ENCODE assay signal across 22 mouse cellular contexts in genomic region chr2:144108376-144108775, GRCm38 (mm10).
DNase-seq lines count a peak whose midpoint lies in the region; ATAC-seq and TF ChIP-seq lines count a peak whose summit lies in the region.
"Had no signal": no experiment of that assay in that cellular context is flagged by ENCODE, and none has a peak within 500 bp of the region (broad histone marks: within the 10 kb centered on the region; RNA-seq: fewer than 3 reads in every experiment).

No protein-coding gene starts in this region.

- peaks cover 17% of the 10 kb centered on the region; the same call in 1 of the 2 replicates for H3K27me3 ChIP-seq in heart, embryonic 14.5 days (ENCODE audit: control insufficient read depth, insufficient read depth, low read length)
- no peaks in the 10 kb centered on the region for H3K27me3 ChIP-seq in thymus, adult 2 months (ENCODE audit: control insufficient read depth, insufficient read depth, low read length)
- H3K27me3 ChIP-seq: embryonic facial prominence, embryonic 13.5 days; limb, embryonic 12.5 days; liver, embryonic 13.5 days; lung, embryonic 15.5 days; stomach, embryonic 15.5 days had no signal

- intact Hi-C loops in heart, postnatal 36 days (cut with DNase I): no loop called here
- intact Hi-C loops in left cerebral cortex, postnatal 14 days (cut with DNase I): no loop called here

- no peak overlapping the region for H3K4me2 ChIP-seq in heart, embryonic 14.5 days (ENCODE audit: low read length)
- H3K4me2 ChIP-seq: embryonic facial prominence, embryonic 13.5 days; hindbrain, embryonic 14.5 days; limb, embryonic 12.5 days; liver, embryonic 13.5 days; lung, embryonic 15.5 days; stomach, embryonic 15.5 days had no signal

- peak overlapping the region; percentile 38 to 43; a peak in 2 of 4 replicates for H3K27ac ChIP-seq in heart, embryonic 14.5 days (replicated peaks in 1 of 2; ENCODE audit: control insufficient read depth in 1 of 2, insufficient read depth in 1 of 2, low read depth in 2 of 2, low read length in 2 of 2)
- no peak overlapping the region for H3K27ac ChIP-seq in thymus, adult 2 months (ENCODE audit: control insufficient read depth, insufficient read depth, low read length)
- H3K27ac ChIP-seq: embryonic facial prominence, embryonic 13.5 days; hindbrain, embryonic 14.5 days; kidney, postnatal 0 days; layer of hippocampus, adult 2 months; limb, embryonic 12.5 days; liver, embryonic 13.5 days; lung, embryonic 15.5 days; stomach, embryonic 15.5 days had no signal

- no peak overlapping the region for H3K4me3 ChIP-seq in heart, embryonic 14.5 days (ENCODE audit: control insufficient read depth in 1 of 2, insufficient read depth in 1 of 2, low read depth in 1 of 2, low read length in 2 of 2)
- H3K4me3 ChIP-seq in thymus, adult 2 months (ENCODE audit: control insufficient read depth, insufficient read depth, low read length): no peak overlapping the region
- H3K4me3 ChIP-seq: embryonic facial prominence, embryonic 13.5 days; layer of hippocampus, adult 2 months; limb, embryonic 12.5 days; liver, embryonic 13.5 days; lung, embryonic 15.5 days; myocyte; stomach, embryonic 15.5 days had no signal

- peaks cover 16 to 19% of the 10 kb centered on the region in 2 experiments; a peak in 3 of 4 replicates for H3K4me1 ChIP-seq in heart, embryonic 14.5 days (ENCODE audit: control insufficient read depth in 2 of 2, insufficient read depth in 2 of 2, low read length in 2 of 2)
- no peaks in the 10 kb centered on the region for H3K4me1 ChIP-seq in thymus, adult 2 months (replicated peaks; ENCODE audit: control insufficient read depth, insufficient read depth, low read length)
- H3K4me1 ChIP-seq: limb, embryonic 12.5 days; liver, embryonic 13.5 days; lung, embryonic 15.5 days; stomach, embryonic 15.5 days had no signal

- ATAC-seq in heart, embryonic 14.5 days (ENCODE audit: insufficient number of reproducible peaks, insufficient read depth, low FRiP score, low read depth): no peak

- no peak for TF ChIP-seq POLR2A in thymus, adult 2 months (IDR thresholded peaks at IDR 0.05; ENCODE audit: control insufficient read depth, extremely low read depth, insufficient read depth, low read length, poor library complexity)

- DNase-seq in adrenal gland, adult (ENCODE audit: inconsistent age in 2 of 2, low spot score in 1 of 2): peak; percentile 22 to 49
- DNase-seq in adrenal gland, adult 8-10 months: no peak
- no peak for DNase-seq in heart, postnatal 36 days
- DNase-seq in fibroblast of lung, adult 2 months (ENCODE audit: low read depth): peak; percentile 62
- no peak for DNase-seq in left cerebral cortex, postnatal 14 days (ENCODE audit: low spot score in 2 of 2)
- no peak for DNase-seq in spleen, postnatal 36 days (ENCODE audit: low spot score in 2 of 2)
- DNase-seq in thymus, adult 2 months: no peak
- DNase-seq: cerebellum, adult 9-10 months; gastrocnemius, postnatal 14 days; kidney, adult 11 months; liver, embryonic 13.5 days; midbrain, embryonic 14.5 days; right cerebral cortex, adult 18-20 months had no signal

- no peaks in the 10 kb centered on the region for H3K36me3 ChIP-seq in heart, embryonic 14.5 days (ENCODE audit: control insufficient read depth, insufficient read depth, low read length)
- H3K36me3 ChIP-seq in thymus, adult 2 months (ENCODE audit: control insufficient read depth, insufficient read depth, low read length): no peaks in the 10 kb centered on the region
- H3K36me3 ChIP-seq: embryonic facial prominence, embryonic 13.5 days; limb, embryonic 12.5 days; liver, embryonic 13.5 days; lung, embryonic 15.5 days; stomach, embryonic 15.5 days had no signal

- no peaks in the 10 kb centered on the region for H3K9me3 ChIP-seq in heart, embryonic 14.5 days (ENCODE audit: control insufficient read depth, low read length)
- H3K9me3 ChIP-seq: embryonic facial prominence, embryonic 13.5 days; limb, embryonic 12.5 days; liver, embryonic 13.5 days; lung, embryonic 15.5 days; stomach, embryonic 15.5 days had no signal

- no peak for TF ChIP-seq CTCF in thymus, adult 2 months (IDR thresholded peaks at IDR 0.05; ENCODE audit: borderline replicate concordance, control insufficient read depth, extremely low read depth, insufficient read depth, low read length, poor library complexity)

- 39% methylated on average over 3 of the region's 3 CpGs for WGBS in heart, embryonic 14.5 days
- WGBS in thymus, adult 2 months: 64% methylated on average over 3 of the region's 3 CpGs

- 0 out of 2 replicates have a peak overlapping the region, but pooled peaks have one; percentile 16 for H3K9ac ChIP-seq in heart, embryonic 14.5 days (ENCODE audit: low read length)
- H3K9ac ChIP-seq: embryonic facial prominence, embryonic 13.5 days; hindbrain, embryonic 14.5 days; limb, embryonic 12.5 days; liver, embryonic 13.5 days; lung, embryonic 15.5 days; stomach, embryonic 15.5 days had no signal

Comparison
In these comparisons a context has a peak if more than half of its experiments do, and no peak if none do; other contexts are left out.
1. DNase-seq: peak in adrenal gland, adult (2 of 2) and fibroblast of lung, adult 2 months (single experiment); none in adrenal gland, adult 8-10 months (single experiment), heart, postnatal 36 days (0 of 2), left cerebral cortex, postnatal 14 days (0 of 2), spleen, postnatal 36 days (0 of 2) and thymus, adult 2 months (single experiment).